Mouse (Mus musculus): ENCODE data around the gene Fbp2. TPM values are rescaled to one million over a fixed set of nuclear protein-coding genes. Genes with fewer than 3 reads are reported as not detected.
"Not testable (repeated sequence)": the region's sequence is repeated elsewhere in the genome, so short reads cannot be mapped to it uniquely, and the experiment has no call there.

The Fbp2 gene
- total RNA-seq, 1 experiment from 2014 or later = not detected

DNA sequence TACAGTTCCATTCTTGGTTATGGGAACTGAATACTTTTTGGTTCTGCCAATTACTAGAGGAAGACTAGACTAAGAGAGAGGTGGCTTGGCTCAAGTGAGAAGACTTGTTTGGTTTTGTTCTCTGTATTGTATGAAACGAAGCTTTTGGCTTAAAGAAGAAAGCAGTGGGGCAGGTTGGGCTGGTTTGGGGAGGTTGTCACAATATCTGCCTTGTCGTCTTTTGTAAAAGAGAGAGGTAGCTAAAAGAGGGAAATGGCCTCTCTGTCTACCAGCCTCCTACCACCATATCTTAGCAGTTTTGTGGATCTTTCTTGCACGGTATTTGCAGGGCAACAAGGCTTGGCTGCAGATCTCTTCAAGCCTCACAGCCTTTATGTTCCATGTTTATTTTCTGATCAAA, 14.0 kb upstream of the Fbp2 start:
- ATAC-seq (replicated peaks in 1 of 2; ENCODE audit: insufficient read depth in 1 of 2, low FRiP score in 2 of 2, low TSS enrichment in 1 of 2, low read depth in 1 of 2, poor library complexity in 2 of 2, severe bottlenecking in 2 of 2) = no peak

DNA sequence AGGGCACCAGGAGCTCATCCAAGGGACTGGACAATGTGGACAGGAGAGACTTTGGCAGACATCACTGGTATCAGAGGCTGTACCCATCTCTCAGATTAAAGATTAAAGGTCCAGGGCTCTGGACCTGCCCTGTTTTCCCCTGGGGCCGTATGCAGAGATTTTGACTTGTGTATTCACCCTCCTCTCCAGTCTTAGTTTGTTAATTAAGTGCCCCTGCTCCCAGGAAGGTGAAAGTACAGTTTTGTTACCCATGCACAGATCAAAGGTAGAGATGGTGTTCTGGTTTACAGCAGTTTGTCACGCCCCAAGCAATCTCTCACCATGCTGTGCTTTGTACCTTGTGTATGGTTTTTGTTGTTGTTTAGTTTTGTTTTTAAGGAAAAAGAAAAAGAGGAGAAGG, 12.4 kb upstream of the Fbp2 start:
- ATAC-seq (replicated peaks in 1 of 2; ENCODE audit: insufficient read depth in 1 of 2, low FRiP score in 2 of 2, low TSS enrichment in 1 of 2, low read depth in 1 of 2, poor library complexity in 2 of 2, severe bottlenecking in 2 of 2) = no peak

DNA sequence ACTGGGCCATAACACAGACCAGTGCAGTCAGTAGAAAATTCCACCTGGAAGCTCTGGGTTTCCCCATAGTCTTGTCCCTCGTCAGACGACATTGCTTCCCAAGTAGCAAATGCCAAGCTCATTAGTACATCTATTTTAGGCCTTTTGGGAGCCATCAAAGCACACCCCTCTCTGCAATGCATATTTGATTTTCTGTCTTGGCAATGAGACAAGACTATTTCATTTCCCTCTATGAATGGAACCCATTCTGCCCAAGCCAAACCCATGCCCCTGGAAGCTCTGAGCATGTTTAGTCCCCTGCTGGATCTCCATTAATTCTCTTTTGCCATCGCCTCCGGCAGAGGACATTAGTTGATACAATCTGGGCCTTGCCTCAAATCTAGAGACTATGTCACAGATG, 8.6 kb upstream of the Fbp2 start:
- no peak for ATAC-seq (replicated peaks in 1 of 2; ENCODE audit: insufficient read depth in 1 of 2, low FRiP score in 2 of 2, low TSS enrichment in 1 of 2, low read depth in 1 of 2, poor library complexity in 2 of 2, severe bottlenecking in 2 of 2)

DNA sequence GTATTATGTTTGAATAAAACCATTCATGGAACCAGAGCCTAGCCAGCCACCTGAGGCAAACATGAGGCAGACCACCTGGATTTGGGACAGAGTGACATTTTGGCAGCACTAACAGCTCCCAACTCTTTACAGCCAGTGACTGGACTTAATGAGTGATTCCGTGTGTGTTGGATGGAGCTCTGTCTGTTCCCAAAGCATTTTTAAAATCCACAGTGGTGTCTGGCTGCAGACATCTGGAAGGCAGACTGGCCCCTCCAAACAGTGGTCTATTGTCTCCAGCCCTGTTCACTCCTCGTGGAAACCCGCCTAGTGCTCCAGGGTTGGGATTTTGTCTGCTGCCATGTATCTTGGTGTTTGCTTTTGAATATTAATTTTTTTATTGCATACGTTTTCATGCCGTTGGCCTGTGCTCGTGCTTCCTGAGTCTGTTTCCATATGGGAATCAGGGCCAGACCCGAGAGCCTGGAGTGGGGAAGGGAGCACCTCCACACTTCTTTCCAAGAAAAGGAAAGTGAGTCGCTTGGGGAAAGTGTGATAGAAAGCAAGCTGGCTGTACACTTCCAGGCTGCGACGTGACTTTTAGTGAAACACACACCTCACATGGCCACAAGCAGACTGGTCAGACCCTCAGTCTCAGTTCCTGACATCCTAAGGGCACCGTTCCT, 7.6 kb upstream of the Fbp2 start:
- ATAC-seq (replicated peaks in 1 of 2; ENCODE audit: insufficient read depth in 1 of 2, low FRiP score in 2 of 2, low TSS enrichment in 1 of 2, low read depth in 1 of 2, poor library complexity in 2 of 2, severe bottlenecking in 2 of 2) = no peak

DNA sequence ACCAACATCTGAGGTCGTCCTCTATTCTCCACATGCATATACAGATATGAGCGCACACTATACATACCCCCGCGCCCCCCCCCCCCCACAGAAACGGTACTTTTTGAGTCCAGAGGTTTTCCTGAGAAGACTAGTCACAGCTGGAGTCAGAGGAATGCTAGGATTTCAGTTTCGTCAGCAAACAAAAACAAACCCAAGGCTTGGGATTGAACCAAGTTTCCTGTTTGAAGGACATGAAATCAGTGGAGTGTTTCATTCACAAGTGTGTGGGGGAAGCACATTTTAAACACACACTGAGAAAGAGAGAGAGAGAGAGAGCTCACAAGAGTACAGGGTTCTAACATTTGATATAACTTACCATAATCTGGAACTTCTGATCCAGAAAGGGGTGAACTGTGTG, 5.5 kb upstream of the Fbp2 start:
- ATAC-seq (replicated peaks in 1 of 2; ENCODE audit: insufficient read depth in 1 of 2, low FRiP score in 2 of 2, low TSS enrichment in 1 of 2, low read depth in 1 of 2, poor library complexity in 2 of 2, severe bottlenecking in 2 of 2) = no peak

DNA sequence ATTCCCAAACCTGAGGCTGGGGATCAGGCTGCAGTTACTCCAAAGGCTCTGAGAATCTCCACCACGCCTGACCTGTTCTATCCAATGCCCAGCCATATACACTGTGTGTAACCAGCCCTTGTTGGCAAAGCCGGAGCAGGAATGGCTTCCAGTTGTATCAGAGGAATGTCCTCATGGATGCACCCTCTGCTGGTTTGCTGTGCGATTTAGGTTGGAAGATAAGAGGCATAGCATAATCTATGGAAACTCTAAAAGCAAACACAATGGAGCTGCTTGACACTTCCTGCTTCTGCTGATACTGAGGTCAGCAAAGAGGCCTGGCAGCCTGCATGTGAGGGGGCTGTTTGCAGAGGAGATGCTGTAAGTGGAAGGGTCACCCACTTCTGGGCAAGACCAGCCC, 4.7 kb upstream of the Fbp2 start:
- ATAC-seq (replicated peaks in 1 of 2; ENCODE audit: insufficient read depth in 1 of 2, low FRiP score in 2 of 2, low TSS enrichment in 1 of 2, low read depth in 1 of 2, poor library complexity in 2 of 2, severe bottlenecking in 2 of 2) = no peak

DNA sequence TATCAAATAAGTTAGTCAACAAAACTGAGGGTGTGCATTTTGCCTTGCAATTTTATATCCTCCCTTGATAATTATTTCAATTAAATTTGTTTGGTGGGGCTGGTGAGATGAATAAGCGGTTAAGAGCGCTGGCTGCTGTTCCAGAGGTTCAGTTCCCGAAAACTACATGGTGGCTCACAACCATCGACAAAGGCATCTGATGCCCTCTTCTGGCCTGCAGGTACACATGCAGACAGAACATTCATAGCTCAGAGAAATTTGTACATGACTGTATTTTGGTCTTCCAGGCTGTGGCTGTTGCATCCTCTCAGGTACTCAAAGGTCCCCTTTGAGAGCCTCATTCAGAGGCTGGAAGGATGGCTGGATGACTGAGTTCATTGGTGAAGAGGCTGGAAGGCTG, 1.8 kb upstream of the Fbp2 start:
- no peak for ATAC-seq (replicated peaks in 1 of 2; ENCODE audit: insufficient read depth in 1 of 2, low FRiP score in 2 of 2, low TSS enrichment in 1 of 2, low read depth in 1 of 2, poor library complexity in 2 of 2, severe bottlenecking in 2 of 2)

DNA sequence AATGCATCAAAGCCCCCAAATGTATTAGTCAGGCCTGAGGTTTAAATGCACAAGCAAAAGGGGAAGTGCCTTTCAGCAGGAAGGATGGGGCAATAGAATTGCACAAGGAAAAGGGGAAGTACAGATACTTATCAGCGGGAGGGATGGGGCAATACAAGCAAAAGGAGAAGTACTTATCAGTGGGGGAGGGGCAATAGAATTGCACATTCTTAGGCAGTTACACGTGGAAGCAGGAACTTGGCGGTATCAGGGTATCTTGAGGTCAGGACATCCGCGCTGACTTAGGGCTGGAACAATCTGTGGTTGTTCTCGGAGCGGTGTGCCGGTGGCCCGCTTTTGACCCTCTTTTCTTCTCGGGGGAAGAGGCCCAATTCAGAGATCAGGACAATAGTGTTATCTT, 1.0 kb upstream of the Fbp2 start:
- not testable (repeated sequence) for ATAC-seq (replicated peaks in 1 of 2; ENCODE audit: insufficient read depth in 1 of 2, low FRiP score in 2 of 2, low TSS enrichment in 1 of 2, low read depth in 1 of 2, poor library complexity in 2 of 2, severe bottlenecking in 2 of 2)

DNA sequence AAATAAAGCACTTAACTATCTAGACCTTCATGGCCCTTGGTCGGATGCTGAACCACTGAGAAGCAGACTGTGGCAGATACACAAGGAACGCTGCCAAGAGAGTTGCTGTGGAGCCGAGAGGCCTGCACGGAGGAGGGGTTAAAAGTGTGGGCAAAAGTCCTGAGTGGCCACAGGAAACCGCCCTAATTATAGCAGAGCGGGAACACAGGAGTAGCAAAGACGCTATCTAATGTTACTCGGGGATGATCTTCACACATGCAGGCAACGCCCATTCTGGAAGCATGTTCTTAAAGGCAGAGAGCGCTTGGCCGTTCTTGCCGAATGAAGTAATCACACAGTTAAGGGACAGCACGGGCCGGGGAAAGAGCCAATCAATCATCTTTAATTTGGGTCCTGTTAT, 1.4 kb downstream of the Fbp2 start:
- no peak for ATAC-seq (replicated peaks in 1 of 2; ENCODE audit: insufficient read depth in 1 of 2, low FRiP score in 2 of 2, low TSS enrichment in 1 of 2, low read depth in 1 of 2, poor library complexity in 2 of 2, severe bottlenecking in 2 of 2)

DNA sequence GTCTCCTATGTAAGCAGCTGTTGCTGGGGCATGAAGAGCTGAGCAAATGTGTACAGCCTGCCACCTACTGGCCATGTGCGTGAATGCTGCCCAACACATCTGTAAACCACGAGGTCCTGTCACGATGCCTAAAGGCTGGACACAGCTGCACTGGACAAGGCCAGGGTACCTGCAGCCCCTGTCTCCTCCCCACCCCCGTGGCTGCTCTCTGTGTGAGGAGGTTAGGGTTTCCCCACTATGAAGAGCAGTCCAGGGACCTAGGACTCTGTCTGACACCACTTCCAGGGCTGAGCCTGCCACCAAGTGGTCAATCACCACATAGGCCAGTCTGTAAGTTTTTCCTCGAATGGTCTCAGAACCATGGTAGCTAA, 1.9 kb downstream of the Fbp2 start:
- peak; percentile 91 to 93 for ATAC-seq (replicated peaks in 1 of 2; ENCODE audit: insufficient read depth in 1 of 2, low FRiP score in 2 of 2, low TSS enrichment in 1 of 2, low read depth in 1 of 2, poor library complexity in 2 of 2, severe bottlenecking in 2 of 2)

DNA sequence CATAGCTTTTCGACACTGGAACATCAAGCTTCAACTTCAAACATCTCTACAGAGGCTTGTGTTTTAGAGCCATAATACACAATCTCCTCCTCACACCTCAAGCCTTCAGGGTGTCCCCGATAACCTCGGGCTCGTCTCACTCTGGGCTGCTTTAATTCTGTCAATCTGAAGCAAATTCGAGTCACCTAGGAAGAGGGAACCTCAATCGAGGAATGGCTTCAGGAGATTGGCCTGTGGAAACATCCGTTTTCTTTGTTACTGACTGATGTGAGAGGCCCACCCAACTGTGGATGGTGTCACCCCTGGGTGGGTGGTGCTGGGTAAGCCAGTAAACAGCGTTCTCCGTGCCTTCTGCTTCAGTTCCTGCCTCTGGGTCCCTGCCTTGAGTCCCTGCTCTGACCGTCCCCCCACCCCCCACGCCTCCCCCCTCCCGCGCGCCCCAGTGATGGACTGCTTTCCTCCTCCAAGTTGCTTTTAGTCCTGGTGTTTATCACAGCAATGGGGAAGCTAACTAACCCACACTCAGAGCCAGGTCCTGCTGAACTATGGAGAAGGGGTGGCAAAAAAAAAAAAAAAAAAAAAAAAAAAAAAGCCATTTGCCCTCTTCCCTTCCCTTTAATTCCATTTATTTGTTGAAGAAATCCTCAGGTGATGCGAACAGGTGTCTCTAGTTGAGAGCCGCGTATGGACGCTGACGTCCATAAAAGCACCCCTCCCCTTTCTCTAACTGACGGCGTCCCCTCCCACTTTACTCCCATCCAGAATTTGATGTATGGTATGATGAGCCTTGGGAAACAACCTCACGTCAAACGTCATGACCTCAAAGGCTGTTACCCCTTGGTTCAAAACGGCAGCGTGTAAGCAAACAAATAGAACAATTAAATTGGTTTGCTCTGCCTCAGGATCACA, 2.6 kb downstream of the Fbp2 start:
- ATAC-seq (replicated peaks in 1 of 2; ENCODE audit: insufficient read depth in 1 of 2, low FRiP score in 2 of 2, low TSS enrichment in 1 of 2, low read depth in 1 of 2, poor library complexity in 2 of 2, severe bottlenecking in 2 of 2) = no peak

DNA sequence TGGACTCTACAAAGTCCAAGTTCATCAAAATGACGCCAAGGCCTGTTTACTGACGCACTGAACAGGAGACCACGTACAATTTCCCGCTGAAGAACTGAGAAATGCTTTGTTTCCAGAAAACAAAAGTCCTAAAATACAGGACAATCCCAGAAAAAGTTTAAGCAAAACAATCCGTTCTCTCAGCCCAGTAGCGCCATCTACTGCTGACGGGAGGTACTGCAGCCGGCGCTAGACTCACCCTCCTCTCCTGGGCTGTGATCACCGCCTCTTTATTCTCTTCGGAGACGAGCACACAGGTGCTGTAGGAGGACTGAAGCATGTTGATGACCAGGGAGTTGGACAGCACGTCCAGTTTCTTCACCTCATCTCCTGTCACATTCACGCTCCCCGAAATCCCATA, 3.6 kb downstream of the Fbp2 start:
- peak; percentile 59 to 63; a peak in 2 of 4 replicates for ATAC-seq (replicated peaks in 1 of 2; ENCODE audit: insufficient read depth in 1 of 2, low FRiP score in 2 of 2, low TSS enrichment in 1 of 2, low read depth in 1 of 2, poor library complexity in 2 of 2, severe bottlenecking in 2 of 2)

DNA sequence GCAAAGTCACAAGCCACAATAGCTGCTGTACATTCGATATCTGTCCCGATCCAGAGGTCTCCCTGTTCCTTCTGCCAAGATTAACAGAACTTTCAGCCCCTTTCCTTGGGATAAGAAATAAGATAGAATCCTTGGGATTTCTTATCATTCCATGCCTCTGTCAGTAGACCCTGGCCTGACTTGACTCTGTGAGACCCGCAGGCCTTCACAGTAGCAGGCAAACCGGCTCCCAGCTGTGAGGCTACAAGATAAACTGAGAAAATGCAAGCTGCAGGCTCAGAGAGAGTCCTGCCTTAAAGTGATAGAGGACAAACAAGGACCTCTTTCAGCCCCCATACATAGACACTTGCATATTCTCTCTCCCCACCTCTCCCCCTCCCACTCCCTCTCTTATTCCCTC, 24.9 kb downstream of the Fbp2 start:
- no peak for ATAC-seq (replicated peaks in 1 of 2; ENCODE audit: insufficient read depth in 1 of 2, low FRiP score in 2 of 2, low TSS enrichment in 1 of 2, low read depth in 1 of 2, poor library complexity in 2 of 2, severe bottlenecking in 2 of 2)

DNA sequence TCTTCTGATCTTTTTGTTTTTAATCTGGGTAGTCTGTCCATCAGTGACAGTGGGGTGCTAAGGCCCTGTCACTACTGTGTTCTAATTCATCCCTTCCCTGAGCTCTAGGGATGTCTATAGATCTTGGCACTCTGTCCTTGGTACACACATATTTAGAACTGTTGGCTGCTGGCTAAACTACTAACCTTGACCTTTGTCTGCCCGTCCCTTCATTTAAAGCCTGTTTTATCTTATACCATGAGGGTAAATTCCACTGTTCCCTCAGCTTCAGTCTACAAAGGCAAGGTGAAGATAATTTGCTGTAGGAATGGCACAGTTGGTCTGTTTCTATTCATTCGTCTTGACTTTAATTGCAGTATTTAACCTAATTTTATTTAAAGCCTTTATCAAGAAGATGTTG, 26.0 kb downstream of the Fbp2 start:
- no peak for ATAC-seq (replicated peaks in 1 of 2; ENCODE audit: insufficient read depth in 1 of 2, low FRiP score in 2 of 2, low TSS enrichment in 1 of 2, low read depth in 1 of 2, poor library complexity in 2 of 2, severe bottlenecking in 2 of 2)

DNA sequence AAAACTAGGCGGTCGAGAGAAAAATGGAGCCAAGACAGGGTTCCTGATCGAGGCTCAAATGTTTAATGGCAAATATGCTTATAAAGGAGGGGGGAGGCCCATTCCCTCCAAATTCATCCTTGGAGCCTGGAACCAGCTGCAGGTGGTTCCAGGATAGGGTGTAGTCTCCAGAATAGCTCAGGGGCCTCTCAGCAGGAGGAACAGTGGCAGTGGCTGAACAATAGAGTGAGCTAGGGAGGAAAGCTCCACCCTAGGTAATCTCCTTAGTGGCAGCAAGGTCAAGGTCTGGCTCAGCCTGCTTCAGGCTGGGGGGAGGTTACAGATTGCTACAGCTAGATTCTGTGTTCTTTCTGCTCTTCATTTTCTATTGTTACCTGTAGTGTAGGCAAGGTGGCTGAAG, 42.5 kb downstream of the Fbp2 start:
- ATAC-seq (replicated peaks in 1 of 2; ENCODE audit: insufficient read depth in 1 of 2, low FRiP score in 2 of 2, low TSS enrichment in 1 of 2, low read depth in 1 of 2, poor library complexity in 2 of 2, severe bottlenecking in 2 of 2) = not testable (repeated sequence)

DNA sequence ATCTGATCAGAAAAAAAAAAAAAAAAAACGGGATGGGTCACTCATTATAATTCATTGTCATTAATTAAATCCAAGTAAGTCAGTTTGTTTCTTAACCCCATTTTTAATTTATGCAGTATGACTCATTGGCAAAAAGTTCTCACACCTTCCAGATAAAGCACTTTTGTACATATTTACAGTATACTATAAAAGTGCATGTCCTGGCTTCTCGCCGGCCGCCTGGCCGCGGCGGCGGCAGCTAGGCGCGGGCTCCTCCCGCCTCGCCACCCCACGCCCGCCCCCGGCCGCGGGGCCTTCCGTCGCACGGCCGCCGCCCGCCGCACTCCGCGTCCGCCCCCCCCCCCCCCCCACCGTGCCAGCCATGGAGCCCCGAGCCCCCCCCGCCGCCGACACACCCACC, 45.5 kb downstream of the Fbp2 start:
- ATAC-seq (replicated peaks in 1 of 2; ENCODE audit: insufficient read depth in 1 of 2, low FRiP score in 2 of 2, low TSS enrichment in 1 of 2, low read depth in 1 of 2, poor library complexity in 2 of 2, severe bottlenecking in 2 of 2) = no peak

DNA sequence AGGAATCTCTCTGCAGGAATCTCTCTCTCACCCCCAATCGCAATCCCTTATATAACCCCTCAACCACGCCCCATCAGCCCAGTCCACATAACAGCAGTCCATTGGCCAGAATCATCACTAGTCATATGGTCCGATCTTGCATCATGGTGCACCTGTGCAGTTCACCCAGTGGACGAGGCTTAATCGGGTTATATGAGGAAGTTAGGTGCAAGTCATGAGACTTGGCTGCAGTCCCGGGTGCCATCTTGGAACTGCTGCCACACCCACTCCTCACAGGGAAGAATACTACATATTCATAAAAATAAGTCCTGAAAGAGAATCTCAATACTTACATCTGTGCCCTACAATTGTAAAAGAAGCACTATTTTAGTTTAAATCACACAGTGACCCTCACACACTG, 50.2 kb downstream of the Fbp2 start:
- ATAC-seq (replicated peaks in 1 of 2; ENCODE audit: insufficient read depth in 1 of 2, low FRiP score in 2 of 2, low TSS enrichment in 1 of 2, low read depth in 1 of 2, poor library complexity in 2 of 2, severe bottlenecking in 2 of 2) = not testable (repeated sequence)

Measured in hematopoietic stem cell, adult 5-6 weeks (primary cell).